Mouse (Mus musculus): ENCODE results near the gene Cep152. TPM values are rescaled to one million over a fixed set of nuclear protein-coding genes. Genes with fewer than 3 reads are reported as not detected.

Cep152 gene
- polyA plus RNA-seq (2015; fragmentation: Nextera tagmentation; extraction: Ambion mirVana) = 1.5 and 1.6 TPM in 2 replicates

GRCm38 (mm10) chr2:125624837-125625351 is at the start of gene Cep152:
TSS of gene Cep152 (minus strand) at chr2:125625113.

GRCm38 (mm10) chr2:125672957-125673631 is 48.2 kb upstream of the Cep152 start, which contains the start of gene Eid1:
TSS of gene Eid1 (plus strand) at chr2:125673095.

Other genes with a start within 250 kb of the Cep152 start
- gene Gm9913, start 120.0 kb downstream of the Cep152 start, polyA plus RNA-seq (2015; fragmentation: Nextera tagmentation; extraction: Ambion mirVana) = 0.11 and 0.12 TPM in 2 replicates
- gene Fbn1, start 117.1 kb downstream of the Cep152 start, polyA plus RNA-seq (2015; fragmentation: Nextera tagmentation; extraction: Ambion mirVana) = 3.4 and 3.8 TPM in 2 replicates
- 428 and 455 TPM in 2 replicates for gene Eid1, start 48.0 kb upstream of the Cep152 start, polyA plus RNA-seq (2015; fragmentation: Nextera tagmentation; extraction: Ambion mirVana)
- 4.6 and 4.9 TPM in 2 replicates for gene Shc4, start 99.0 kb upstream of the Cep152 start, polyA plus RNA-seq (2015; fragmentation: Nextera tagmentation; extraction: Ambion mirVana)
- gene Secisbp2l, start 157.8 kb upstream of the Cep152 start, polyA plus RNA-seq (2015; fragmentation: Nextera tagmentation; extraction: Ambion mirVana) = 28.5 and 29.8 TPM in 2 replicates
- 30.8 and 31.2 TPM in 2 replicates for gene Galk2, start 234.0 kb upstream of the Cep152 start, polyA plus RNA-seq (2015; fragmentation: Nextera tagmentation; extraction: Ambion mirVana)
- gene Cops2, start 234.0 kb upstream of the Cep152 start, polyA plus RNA-seq (2015; fragmentation: Nextera tagmentation; extraction: Ambion mirVana) = 50.4 and 52.6 TPM in 2 replicates